Mouse (Mus musculus): Measurements from ENCODE around the gene Itgb2.
A peak's percentile ranks its signal among the peaks of the same experiment; 100 is the strongest.

The Itgb2 gene

DNA sequence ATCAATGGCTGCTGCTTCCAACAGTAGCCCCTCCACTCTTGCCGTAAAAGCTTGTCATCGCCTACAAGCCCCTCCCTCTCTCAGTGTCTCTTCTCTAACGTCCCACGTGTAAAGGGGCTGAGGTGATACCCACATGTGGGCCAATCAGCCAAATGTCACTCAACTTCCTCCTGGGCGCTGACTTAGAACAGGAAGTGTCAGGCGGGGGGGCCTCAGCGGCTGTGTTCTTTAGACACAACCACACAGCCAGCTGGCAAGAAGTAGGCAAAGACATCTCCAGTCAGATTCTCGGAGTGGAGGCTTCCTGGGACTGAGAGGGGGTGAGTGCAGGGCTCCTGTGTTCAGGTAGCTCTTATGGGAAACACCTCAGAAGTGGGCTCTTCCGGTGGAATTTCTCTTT is at the start of gene Itgb2:
Itgb2 (plus strand) TSS at position 113 of the 400 bp plus-strand sequence.
- no peak for DNase-seq (ENCODE audit: low spot score in 2 of 2)

DNA sequence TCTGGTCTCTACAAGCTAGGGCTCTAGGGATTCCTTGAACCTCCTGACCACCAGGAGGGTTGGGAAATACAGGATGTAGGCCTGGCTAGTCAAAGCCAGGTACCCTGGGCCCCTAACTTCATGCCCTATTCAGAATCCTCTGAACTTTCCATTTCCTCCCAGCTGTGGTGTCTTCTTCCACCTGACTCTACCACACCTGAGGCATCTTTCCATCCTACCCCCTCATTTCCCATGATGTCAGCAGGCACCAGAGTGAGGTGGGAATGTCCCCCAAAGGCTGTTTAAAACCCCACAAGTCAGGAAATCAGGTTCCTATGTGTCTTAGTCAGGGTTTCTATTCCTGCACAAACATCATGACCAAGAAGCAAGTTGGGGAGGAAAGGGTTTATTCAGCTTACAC is 48.2 kb upstream of the Itgb2 start:
- DNase-seq (ENCODE audit: low spot score in 2 of 2), result no peak

DNA sequence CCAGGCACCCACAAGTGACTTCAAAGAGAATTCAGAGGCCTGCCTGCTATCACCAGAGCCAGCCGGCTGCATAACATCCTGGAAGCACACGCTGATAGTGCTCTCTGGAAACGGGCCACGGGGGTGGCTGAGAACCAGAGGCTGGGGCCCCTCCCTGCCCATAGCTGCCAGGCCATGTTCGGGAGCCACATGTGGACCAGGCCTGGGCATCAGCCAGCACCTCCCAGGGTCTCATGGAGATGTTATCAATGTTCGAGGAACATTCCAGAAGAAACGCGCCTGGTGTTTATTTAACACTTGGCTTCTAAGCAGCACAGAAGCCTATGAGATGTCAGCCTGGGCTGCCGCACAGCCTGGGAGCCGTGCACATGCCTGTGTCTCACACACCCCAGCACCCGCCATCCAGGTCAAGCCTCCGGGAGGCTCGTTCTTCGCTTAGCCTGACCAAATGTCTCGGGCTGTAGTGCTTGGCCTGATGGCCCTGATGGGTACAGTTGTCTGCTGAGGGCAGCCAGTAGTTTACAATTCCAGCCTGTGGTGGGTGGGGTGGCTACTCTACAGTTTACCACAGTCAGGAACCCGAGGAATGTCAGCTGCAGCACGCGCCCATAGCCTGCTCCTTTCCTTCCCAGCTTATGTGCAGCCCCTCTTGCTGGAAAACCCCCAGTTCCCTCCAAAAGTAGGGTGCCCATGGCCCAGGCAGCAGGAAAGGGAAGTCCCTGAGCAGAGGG is 45.7 kb upstream of the Itgb2 start:
- peak; percentile 80 to 84 for DNase-seq (ENCODE audit: low spot score in 2 of 2)

DNA sequence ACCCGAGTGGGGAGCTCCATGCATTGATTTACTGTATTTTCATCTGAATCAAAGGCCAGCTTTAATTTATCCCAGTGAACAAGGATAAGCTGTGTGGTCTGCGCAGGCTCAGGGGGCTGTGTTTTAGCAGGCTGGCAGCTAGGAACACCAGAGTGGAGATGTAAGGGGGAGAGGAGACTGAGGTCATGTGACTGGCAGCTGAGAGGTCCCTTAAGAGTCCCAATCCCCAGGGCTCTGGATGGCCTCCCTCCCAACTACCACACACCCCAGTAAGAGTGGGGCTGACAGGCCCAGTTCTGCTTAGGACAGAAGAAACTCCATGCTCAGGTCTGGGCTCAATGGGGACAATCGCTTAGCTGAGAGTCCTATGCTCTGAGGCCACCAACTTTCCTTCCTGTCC is 44.3 kb upstream of the Itgb2 start:
- DNase-seq (ENCODE audit: low spot score in 2 of 2), result no peak

DNA sequence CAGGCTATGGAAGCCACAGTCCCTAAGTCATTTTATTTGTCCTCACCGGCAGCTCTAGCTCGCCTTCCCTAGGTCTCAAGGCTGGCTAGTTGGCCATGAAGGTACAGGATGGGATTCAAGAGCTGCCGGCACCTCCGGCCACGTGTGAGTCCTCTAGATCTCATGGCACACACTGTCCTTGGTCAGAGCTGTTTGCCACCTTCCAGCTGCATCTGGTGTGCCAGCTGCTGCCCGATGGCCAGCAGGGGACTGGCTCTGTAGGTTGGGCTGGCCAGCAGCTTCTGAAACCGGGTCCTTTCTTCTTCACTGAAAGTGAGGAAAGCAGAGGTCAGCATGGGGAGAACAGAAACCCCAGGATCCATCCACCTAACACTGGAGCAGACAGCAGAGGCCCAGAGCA is 41.9 kb upstream of the Itgb2 start:
- no peak for DNase-seq (ENCODE audit: low spot score in 2 of 2)

DNA sequence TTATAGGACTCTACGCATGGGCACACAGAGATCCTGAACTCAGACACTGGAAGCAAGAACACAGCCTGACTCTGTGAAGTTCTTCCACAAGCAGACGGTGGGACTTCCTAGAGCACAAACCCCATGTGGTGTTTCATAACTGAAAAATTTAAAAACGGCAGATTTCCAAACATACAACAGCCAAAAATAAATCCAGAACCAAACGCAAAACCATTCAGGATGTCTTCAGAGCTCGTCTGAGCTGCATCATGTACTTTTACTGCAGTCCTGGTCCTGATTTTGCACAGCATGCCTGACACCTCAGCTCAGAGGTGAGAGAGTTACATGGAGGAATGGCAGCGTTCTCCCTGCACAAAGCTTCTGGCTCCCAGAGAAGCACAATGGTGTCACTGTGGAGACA is 38.5 kb upstream of the Itgb2 start:
- no peak for DNase-seq (ENCODE audit: low spot score in 2 of 2)

DNA sequence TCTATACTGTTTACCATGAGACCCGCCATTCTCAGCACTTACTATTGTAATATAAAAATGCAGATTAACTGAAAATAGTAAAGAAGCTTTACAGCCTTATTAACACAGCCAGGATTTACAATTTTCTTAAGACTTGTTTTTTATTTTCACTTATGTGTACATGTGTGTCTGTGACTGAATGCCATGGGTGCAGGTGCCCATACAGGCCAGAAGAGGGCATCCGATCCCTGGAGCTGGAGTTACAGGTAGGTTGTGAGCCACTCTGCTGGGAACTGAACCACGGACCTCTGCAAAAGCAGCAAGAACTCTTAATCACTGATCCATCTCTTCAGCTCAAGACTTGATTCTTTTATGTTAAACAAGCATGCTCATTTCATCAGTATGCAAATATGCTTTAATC is 37.2 kb upstream of the Itgb2 start:
- no peak for DNase-seq (ENCODE audit: low spot score in 2 of 2)

DNA sequence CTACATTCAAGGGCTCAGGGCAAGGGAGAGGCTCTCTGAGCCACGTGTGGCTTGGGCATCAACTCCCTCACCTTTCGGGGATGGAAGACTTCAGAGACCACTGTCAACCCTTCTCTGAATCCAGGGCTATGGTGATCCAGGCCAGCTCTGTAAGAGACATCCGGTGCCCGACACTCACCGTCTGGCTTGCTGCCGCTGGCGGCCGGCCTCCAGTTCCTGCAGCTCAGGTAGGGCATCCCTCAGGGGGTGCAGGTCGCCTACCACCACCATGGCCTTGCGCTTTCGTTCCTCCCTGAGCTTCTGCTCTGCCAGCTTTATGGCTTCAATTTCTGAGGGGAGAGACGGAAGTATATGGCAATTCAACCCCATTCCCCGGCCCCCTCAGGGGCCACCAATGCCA is 32.9 kb upstream of the Itgb2 start:
- DNase-seq (ENCODE audit: low spot score in 2 of 2), result no peak

DNA sequence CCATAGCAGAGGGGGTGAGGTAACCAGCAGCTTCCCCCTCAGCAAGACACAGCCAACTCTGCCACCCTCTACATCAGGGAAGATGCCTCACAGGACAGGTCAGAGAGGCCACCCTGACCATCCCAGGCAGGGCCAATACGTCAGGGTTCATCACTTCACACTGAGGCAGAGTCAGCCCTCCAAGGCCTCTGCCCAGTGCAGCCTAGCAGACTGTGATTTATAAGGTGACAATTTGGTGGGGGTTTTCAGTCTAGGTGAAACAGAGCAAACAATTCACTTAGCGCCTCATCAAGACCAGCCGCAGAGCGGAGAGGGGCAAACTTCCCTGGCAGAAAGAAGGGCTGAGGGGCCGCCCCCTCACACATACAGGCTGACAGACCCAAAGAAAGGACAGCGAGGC is 31.8 kb upstream of the Itgb2 start:
- DNase-seq (ENCODE audit: low spot score in 2 of 2), result no peak

DNA sequence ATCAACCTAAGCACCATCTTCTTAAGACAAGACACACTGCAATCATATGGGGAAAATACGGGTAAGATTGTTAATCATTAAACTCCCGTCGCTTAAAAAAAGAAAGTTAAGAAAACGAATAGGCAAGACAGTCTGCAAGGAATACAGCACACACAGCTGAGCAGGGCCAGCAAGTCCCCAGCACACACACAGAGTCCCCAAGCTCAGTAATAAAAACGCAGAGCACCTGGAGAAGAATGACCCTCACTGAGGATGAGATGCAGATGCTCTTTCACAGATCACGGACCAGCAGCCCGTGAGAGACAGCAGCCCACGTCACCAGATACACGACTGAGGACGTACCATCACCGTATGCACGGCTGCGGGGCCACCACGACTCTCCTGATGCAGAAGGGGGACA is 29.4 kb upstream of the Itgb2 start:
- DNase-seq (ENCODE audit: low spot score in 2 of 2), result no peak

DNA sequence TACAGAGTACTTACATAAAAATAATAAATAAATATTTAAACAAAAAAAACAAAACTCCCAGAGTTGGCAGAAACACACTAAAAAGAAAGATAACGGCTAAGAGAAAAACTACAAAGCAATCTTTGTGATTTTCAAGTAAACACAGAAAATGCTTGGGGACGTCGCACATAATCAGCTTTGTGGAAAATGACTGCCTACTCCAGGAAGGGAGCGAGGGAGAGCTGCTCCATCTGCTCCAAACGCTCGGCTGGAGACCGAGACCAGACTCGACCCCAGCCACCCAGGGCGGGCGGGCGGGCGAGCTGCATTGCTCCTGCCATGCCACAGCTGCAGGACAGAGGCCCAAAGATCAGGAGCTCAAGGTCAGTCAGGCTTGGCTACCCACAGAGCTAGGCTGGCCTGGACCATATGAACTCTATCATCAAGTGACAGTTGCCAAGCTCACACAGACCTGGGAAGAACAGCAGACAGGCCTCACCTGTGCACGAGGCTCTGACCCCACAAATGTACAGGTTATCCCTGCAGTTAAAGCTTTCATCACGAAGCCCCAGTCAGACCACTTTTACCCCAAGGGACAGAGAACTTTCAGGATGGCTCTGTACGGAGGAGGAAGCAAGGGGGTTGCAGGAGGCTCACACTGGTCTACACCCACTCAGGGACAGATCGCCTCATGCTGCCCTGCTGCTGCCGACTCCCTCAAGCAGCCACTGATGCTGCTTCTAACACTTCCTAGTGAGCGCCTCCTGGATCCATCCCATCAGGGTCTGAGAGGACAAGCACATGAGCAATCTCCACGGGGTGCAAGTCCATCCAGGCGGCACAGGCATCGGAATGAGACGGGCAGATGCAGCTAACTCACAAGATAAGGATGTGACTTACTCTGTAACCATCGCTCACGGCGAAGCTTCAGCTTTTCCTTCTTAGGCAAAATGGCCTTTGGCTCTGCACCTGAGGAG is 26.8 kb upstream of the Itgb2 start:
- DNase-seq (ENCODE audit: low spot score in 2 of 2), result no peak

DNA sequence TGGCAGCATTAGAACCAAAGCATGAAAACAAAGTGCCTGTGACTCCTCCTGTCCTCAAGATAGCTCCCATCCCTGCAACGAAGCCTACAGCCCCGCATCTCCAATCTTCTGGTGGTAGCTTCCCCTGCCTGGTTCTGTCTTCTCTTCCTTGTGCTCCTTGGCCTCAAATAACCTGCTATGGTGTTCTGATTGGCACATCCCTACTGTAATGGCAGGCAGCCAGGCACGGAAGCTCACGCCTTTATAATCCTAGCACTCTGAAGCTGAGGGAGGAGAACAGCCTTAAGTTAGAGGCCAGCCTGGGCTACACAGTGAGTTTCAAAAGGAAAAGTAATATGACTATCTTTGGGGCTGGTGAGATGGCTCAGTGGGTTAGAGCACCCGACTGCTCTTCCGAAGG is 25.9 kb upstream of the Itgb2 start:
- no peak for DNase-seq (ENCODE audit: low spot score in 2 of 2)

DNA sequence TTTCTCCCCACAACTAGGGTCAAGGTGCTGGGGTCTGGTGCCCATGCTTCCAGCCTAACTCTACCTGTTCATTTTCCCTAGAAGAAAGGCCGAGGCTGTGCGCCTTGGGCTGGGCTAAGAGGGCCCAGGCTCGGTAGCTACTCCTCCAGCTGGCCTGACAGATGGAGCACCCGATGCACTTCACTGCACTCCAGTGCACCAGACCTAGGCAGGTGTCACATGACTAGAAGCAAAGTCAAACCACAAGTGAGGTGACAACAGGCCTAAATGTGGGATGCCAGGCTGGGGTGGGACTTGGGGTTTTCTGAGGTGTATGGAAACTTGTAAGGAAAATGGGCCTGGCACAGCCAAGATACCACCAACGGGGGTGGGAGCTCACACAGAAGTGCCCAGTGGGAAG is 23.5 kb upstream of the Itgb2 start:
- DNase-seq (ENCODE audit: low spot score in 2 of 2), result no peak

DNA sequence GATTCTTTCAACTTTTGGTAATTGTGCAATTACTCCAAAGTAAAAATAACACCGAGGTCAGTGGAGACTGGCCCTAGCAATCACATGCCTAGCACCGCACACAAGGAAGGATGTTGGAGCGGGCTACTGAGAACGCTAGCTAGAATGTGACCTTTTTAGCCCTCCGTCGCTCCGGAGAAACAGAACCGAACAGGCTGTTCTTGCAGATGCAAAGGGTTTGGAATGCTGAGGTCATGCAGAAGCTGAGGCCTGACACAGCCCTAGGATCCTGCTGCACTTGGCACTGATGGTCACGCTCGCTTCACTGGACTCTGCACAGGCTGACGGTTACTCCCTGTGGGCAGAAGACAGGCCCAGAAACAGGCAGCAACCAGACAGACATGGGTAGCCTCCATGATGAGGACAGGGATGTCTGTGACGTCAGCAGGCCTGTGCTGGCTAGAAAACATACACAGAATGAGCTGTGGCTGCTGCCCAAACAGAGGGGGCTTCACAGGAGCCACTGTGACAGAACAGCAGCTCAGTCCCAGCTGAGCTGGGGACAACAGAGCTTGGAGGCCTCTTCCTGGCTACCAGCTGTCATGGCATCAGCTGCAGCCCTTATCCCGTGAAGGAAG is 23.0 kb upstream of the Itgb2 start:
- peak; percentile 68 to 85 for DNase-seq (ENCODE audit: low spot score in 2 of 2)

DNA sequence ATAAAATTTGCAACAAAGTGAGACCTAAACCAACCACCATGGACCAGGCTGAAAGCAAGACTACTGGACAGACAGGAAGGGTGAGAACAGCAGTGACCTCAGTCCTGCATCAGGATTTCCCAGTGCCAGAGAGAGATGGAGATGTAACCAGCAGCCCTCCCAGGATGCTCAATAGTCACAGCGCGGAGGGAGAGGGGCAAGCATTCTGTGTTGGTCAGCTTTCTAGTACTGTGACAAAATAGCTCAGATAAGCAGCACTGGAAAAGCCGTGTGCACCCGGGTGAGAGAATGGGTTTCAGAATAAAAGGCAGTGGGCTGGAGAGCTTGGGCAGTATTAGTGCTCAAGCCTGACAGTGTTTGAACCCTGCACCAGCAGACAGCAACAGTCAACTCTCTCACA is 22.3 kb upstream of the Itgb2 start:
- DNase-seq (ENCODE audit: low spot score in 2 of 2), result no peak

DNA sequence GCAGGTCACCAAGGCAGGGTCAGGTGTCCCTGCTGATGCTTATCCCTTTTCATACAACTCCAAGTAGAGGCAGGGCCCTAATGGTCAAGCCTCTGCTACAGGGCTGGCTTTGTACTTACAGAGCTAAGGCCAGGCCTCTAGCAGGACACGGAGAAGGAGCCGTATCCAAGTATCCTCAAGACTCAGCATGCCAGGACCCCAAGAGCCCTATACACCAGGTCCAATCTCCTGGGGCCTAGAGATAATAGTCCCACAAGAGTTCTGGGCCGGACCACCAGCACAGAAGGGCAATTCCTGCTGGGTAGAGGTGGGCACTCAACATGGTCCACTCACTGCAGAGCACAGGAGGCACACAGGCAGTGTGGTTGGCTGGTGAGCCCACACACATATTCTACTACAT is 21.3 kb upstream of the Itgb2 start:
- no peak for DNase-seq (ENCODE audit: low spot score in 2 of 2)

DNA sequence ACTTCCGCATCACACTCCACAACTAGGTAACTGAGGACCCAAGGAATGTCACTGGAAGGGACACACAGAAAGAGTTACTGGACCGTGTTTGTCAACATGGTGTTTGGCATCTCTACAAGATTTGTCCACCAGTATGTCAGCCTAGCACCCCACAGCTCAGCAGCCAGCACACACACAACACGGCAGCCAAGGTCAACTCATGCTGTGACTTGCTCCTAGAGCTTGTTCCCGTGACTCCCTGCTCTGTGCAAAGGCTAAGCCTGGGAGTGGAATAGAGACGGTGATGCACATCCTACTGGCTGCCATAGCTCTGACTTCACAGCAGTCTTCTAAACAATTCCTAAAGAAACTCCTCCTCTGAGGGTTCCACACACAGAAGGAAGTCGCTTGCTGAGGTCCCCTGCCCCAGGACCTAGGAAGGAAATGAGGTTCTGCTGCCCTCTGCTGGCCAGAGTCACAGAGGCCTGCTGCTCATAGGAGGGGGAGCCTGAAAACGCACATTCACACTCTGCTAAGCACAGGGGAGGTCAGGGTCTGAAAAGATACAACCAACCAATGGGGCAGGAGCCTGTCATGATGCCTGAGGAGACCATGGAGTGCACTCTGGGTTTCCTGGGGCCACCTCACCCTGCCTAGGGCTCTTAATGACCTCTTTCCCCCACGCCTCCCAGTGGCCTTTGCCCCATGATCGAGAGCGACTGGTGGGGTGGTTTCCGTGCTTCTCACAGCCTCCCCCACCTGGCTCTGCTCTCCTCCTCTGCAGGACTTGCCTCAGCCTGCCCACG is 20.5 kb upstream of the Itgb2 start:
- DNase-seq (ENCODE audit: low spot score in 2 of 2), result peak; percentile 77 to 79

DNA sequence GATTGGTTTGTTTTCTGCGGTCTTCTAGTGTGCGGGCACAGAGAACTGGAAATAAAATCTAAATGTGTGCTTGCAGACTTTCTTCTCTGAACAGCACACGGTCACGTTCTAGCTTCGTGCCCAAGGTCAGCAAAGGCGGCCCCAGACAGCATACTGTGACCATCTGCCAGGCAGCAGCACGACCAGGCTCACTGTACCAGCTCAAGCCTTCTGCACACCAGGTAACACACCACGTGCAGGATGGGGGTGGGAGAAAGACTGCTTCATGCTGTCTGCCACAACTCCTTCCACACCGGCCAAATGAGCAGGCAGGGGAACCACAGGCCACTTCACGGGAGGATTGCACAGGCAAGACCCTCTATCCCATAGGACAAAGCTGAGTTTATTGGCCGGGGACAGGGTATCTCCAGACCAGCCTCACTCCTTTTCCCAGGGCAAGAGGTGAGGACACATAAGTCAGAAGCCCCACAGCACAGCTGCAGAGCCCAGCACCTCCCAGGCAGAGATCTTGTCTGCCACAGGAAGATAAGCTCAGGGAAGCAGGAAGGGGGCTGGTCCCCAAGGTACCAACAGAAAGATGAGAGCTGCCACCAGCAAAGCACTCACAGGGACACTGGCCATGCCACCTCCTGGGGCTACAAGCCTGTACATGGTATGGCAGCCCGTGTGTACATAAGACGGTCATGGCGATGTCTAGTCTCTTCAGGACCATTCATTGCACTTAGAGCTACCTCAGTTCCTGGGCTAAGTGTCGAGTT is 19.6 kb upstream of the Itgb2 start:
- no peak for DNase-seq (ENCODE audit: low spot score in 2 of 2)

DNA sequence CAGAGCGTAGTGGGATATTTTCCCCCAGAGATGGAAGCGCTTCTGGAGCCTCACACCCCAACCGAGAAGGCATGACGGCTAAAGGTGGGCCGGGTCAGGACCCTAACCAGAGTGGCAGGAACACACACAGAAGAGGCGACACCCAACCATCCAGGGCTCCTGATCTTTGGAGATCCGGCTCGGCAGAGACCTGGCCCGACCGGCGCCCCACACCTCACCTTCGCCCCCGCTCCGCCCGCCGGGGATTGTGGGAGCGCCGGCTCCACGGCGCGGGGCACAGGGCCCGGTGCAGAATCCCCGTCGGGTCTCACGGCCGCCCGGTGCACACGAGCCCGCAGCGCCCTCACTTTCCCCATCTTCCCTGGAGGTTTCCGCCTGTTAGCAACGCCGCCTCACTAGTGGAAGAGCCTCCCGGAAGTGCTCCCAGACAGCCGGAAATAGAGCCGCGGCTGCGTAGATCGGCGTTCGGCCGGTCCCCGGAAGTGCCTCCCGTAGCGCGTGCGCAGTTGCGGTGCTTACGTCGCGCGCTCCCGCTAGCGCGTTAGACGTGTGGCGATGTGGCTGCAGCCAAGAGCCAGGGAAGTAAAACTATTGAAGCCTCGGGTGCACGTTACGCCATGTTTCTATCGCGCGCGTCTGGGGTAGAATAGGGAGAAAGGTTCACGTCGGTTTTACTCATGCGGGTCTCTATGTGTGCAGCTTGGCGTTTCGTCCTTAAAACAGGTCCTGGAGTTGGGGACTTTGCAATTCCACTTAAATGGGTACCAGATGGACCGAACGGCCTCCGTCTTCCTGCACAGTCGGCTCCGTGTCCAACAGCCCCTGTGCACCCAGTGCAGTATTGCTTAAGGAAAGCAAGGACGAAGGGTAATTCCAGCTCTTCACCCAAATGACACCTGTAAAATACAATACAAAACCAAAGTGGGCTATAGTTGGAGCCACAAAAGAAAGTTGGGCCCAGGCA is 14.4 kb upstream of the Itgb2 start, which contains the start of gene Fam207a:
Fam207a (minus strand) TSS at position 401 of the 964 bp plus-strand sequence.
- DNase-seq (ENCODE audit: low spot score in 2 of 2), result peak; percentile 92

All from heart, adult 9 months (tissue).